Mouse (Mus musculus) bone marrow, adult 2 months (tissue): ENCODE data around the gene Zc3hav1.
"Not testable (repeated sequence)": the region's sequence is repeated elsewhere in the genome, so short reads cannot be mapped to it uniquely, and the experiment has no call there.

ENCODE experiments used
- CTCF ChIP-seq: fragments of 200-500 bp; IDR thresholded peaks from 2 replicates; pipeline ENCODE4 v1.5.1; 2011; ENCODE audit warnings: low read length, control low read depth; ENCODE audit not compliant: control insufficient read depth, insufficient read depth
- POLR2A ChIP-seq: fragments of 200-500 bp; IDR thresholded peaks from 2 replicates; pipeline ENCODE4 v1.6.1; 2011; ENCODE audit warnings: low read depth, mild to moderate bottlenecking, control low read depth, low read length, borderline replicate concordance; ENCODE audit not compliant: control insufficient read depth

DNA sequence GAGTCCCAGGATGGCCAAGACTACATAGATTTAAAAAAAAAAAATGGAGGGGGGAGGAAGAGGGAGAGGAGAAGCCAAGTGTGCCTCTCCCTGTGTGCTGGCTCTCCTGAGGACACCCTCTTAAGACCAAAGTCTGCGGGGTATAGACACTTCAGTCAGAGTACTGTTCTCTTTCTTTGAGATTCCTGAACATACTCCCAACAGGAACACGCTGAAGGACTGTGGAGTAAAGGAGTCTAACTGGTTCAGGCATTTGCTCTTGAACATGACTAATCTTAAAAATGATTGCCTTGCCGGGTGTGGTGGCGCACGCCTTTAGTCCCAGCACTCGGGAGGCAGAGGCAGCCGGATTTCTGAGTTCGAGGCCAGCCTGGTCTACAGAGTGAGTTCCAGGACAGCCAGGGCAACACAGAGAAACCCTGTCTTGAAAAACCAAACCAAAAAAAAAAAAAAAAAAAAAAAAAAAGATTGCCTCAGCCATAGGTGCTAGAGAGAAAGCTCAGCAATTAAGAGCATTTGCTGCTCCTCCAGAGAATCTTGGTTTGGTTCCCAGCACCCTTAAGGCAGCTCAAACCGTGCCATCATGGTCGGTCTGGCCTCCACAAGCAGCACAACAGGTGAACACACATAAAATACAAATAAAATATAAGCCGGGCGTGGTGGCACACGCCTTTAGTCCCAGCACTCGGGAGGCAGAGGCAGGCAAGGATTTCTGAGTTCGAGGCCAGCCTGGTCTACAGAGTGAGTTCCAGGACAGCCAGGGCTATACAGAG, 2.4 kb upstream of the Zc3hav1 start:
- TF ChIP-seq CTCF, POLR2A: not testable (repeated sequence)
